Comparison of ENCODE assay signal across 14 mouse cellular contexts in the genomic region with DNA sequence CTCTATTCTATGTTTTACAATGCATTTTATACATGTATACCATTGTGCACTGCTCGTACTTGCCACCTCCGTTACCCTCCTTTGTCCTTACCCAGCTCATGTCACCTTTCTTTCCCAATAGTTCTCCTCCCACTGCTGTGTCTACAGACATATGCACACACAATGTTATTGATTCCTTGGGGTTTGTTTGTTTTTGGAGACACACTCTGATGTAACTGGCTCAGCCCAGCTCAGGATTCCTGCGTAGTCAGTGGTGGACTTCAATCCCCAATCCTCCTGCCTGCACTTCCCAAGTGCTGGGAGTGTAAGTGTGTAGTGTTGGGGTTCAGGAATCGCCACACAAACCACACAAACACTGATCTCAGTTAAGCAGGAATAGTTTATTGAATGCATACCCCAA.
"Had no signal": no experiment of that assay in that cellular context is flagged by ENCODE, and none has a peak within 500 bp of the region (broad histone marks: within the 10 kb centered on the region; RNA-seq: fewer than 3 reads in every experiment).

No protein-coding gene starts in this region.

- H3K9me3 ChIP-seq: intestine, embryonic 15.5 days; midbrain, embryonic 15.5 days; neural tube, embryonic 13.5 days had no signal

- H3K9ac ChIP-seq: intestine, embryonic 15.5 days; limb, embryonic 12.5 days; midbrain, embryonic 15.5 days; neural tube, embryonic 13.5 days had no signal

- DNase-seq: kidney, adult 8-10 months; kidney, postnatal 25 days; layer of hippocampus, adult 9-11 months; layer of hippocampus, postnatal 36 days; lung, adult 18-20 months; retina, postnatal 1 day; right cerebral cortex, postnatal 4 days; spleen, adult 18-20 months; thymus, adult 2 months; thymus, postnatal 25 days had no signal

- H3K4me2 ChIP-seq: intestine, embryonic 15.5 days; limb, embryonic 12.5 days; midbrain, embryonic 15.5 days; neural tube, embryonic 13.5 days had no signal

- ATAC-seq: intestine, embryonic 15.5 days; midbrain, embryonic 15.5 days had no signal

- H3K4me3 ChIP-seq: intestine, embryonic 15.5 days; limb, embryonic 12.5 days; midbrain, embryonic 15.5 days; neural tube, embryonic 13.5 days had no signal

- H3K27ac ChIP-seq: intestine, embryonic 15.5 days; limb, embryonic 12.5 days; midbrain, embryonic 15.5 days; neural tube, embryonic 13.5 days had no signal

- H3K4me1 ChIP-seq: intestine, embryonic 15.5 days; limb, embryonic 12.5 days; midbrain, embryonic 15.5 days; neural tube, embryonic 13.5 days had no signal

- H3K27me3 ChIP-seq: intestine, embryonic 15.5 days; limb, embryonic 12.5 days; midbrain, embryonic 15.5 days; neural tube, embryonic 13.5 days had no signal
